Mouse (Mus musculus) neural tube, embryonic 11.5 days (tissue): Measurements from ENCODE around the gene Myrfl. TPM values are rescaled to one million over a fixed set of nuclear protein-coding genes. Genes with fewer than 3 reads are reported as not detected.

Experiments used
- ATAC-seq: fragments of 200-750 bp; cut with Nextera tagmentation; 2 replicates; pipeline ENCODE4 v1.8.0; 2017; ENCODE audit warnings: moderate number of reproducible peaks, mild to moderate bottlenecking, moderate TSS enrichment, moderate library complexity; ENCODE audit not compliant: insufficient read depth, low FRiP score, low TSS enrichment
- DNase-seq: peaks from one replicate; pipeline ENCODE4 v3.0.0-alpha.2; 2015; ENCODE audit warnings: low spot score
- H3K27ac ChIP-seq: fragments of 300-500 bp; sonication (generic); 2 replicates; pipeline ENCODE4 v1.5.1; 2014; ENCODE audit warnings: low read depth, mild to moderate bottlenecking, low read length
- H3K27me3 ChIP-seq: fragments of 300-500 bp; sonication (generic); 2 replicates; pipeline ENCODE4 v1.6.1; 2014; ENCODE audit warnings: mild to moderate bottlenecking, low read length, mixed read lengths; ENCODE audit not compliant: control insufficient read depth, insufficient read depth
- H3K36me3 ChIP-seq: fragments of 300-500 bp; sonication (generic); 2 replicates; pipeline ENCODE4 v1.6.1; 2014; ENCODE audit warnings: mild to moderate bottlenecking, low read length, moderate library complexity, mixed read lengths; ENCODE audit not compliant: control insufficient read depth, insufficient read depth
- H3K4me1 ChIP-seq: fragments of 300-500 bp; sonication (generic); 2 replicates; pipeline ENCODE4 v1.6.1; 2014; ENCODE audit warnings: low read length, mixed read lengths; ENCODE audit not compliant: control insufficient read depth, insufficient read depth
- H3K4me2 ChIP-seq: fragments of 300-500 bp; sonication (generic); 2 replicates; pipeline ENCODE4 v1.6.1; 2014; ENCODE audit warnings: low read depth, mild to moderate bottlenecking, moderate library complexity
- H3K4me3 ChIP-seq: fragments of 300-500 bp; sonication (generic); 2 replicates; pipeline ENCODE4 v1.5.1; 2014; ENCODE audit warnings: low read depth, low read length
- H3K9ac ChIP-seq: fragments of 300-500 bp; sonication (generic); 2 replicates; pipeline ENCODE4 v1.6.1; 2014; ENCODE audit warnings: mild to moderate bottlenecking, low read length
- H3K9me3 ChIP-seq: fragments of 300-500 bp; sonication (generic); 2 replicates; pipeline ENCODE4 v1.6.1; 2016; ENCODE audit warnings: low read length; ENCODE audit not compliant: control insufficient read depth
- WGBS: fragments of 180-500 bp; shearing (Covaris S2); extraction: QIAGEN DNeasy Blood & Tissue Kit; methylation state at CpG from one replicate; pipeline ENCODE4 v1.1.7; 2014; 5-methylcytosine and 5-hydroxymethylcytosine counted together
- polyA plus RNA-seq: library from polyadenylated mRNA; unstranded; fragments of >200 nt; fragmentation: Nextera tagmentation; extraction: Ambion mirVana; gene quantifications from 2 replicates; pipeline ENCODE4 v1.2.1, GENCODE M21; 2014

Myrfl gene
- polyA plus RNA-seq, 1 experiment from 2014 or later: 0.46 TPM

DNA sequence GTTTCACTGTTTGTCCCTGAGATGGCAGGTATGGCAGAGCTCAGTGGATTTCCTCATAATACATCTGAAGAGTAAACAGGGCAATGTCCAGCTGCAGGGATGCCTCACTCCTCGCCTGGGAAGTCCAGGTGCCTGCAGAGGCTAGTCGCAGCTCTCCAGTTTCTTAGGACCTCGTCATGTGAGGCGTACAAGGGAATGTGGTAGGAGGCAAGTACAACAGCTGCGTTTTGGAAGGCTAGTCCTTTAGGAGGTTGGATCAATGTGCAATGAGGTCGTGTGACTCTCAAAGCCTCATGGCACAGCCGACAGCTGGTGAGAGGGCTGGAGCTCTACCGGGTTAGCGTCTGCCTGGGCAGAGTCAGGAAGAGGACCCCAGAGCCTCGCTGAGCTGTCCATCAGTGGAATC, 7.8 kb upstream of the Myrfl start:
- no peak overlapping the region for H3K9ac ChIP-seq
- 89% methylated on average over 10 of the region's 10 CpGs for WGBS
- no peaks in the 10 kb centered on the region for H3K27me3 ChIP-seq

DNA sequence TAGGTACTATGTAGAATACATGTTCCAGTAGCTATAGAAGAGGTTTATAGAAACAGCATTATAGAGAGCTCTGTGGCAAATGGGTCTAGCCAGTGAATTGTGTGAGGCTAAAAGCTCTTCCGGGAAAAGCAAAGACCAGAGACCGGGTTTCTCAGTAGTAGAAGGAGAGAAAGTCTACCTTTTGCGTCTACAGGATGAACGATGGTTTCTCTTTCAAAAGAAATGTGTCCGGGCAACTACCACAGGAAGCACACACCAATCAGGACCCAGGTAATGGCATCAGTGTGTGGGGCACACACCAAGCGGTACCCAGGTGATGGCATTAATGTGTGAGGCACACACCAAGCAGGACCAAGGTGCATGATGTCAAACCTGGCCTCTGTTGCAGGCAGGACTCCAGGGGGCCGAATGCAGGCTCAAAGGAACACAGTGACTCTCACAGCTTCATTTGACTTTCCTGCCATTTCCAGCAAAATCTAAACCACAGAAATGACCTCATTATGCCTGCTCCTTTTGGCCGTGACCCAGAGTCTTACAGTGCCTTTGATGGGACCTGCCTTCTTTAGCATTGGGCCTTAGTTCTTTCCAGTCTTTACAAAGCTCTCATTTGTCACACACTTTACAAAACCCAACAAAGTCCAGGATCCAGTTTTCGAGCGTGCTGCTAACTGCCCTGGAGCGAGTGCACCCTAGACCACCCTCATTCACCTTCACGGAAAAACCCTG, 1.4 kb downstream of the Myrfl start:
- Histone ChIP-seq H3K9me3 (no peaks in the 10 kb centered on the region), H3K4me3 (no peak overlapping the region)
- WGBS: 94% methylated on average over 12 of the region's 12 CpGs

More for the DNA sequence above, 7.8 kb upstream of the Myrfl start:
- Histone ChIP-seq H3K27ac (no peak overlapping the region), H3K4me3 (no peak overlapping the region), H3K4me1 (no peaks in the 10 kb centered on the region), H3K4me2 (no peak overlapping the region), H3K9me3 (no peaks in the 10 kb centered on the region), H3K36me3 (peaks cover 7% of the 10 kb centered on the region)
- no peak for ATAC-seq
- DNase-seq: no peak

DNA sequence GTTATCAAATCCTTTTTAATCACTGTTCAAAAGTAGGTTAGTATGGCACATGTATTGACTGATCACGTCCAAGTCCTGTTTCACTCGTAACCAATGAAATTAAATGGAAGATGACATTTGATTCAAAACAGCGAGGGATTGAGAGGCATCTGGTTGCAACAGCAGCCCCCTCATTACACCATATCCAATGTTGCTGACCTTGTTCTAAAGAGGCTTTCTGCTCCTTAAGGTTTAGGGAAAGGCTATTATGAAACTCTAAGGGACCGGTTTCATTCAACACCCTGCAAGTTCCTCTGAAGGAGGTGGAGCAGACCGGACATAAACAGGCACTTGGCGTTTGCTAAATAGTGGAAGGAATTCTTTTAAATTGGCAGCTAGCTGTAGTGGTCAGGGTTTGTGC, 2.2 kb downstream of the Myrfl start:
- no peak overlapping the region for H3K27ac ChIP-seq
- H3K27me3 ChIP-seq: no peaks in the 10 kb centered on the region
- no peaks in the 10 kb centered on the region for H3K9me3 ChIP-seq
- H3K4me3 ChIP-seq: no peak overlapping the region
- no peak overlapping the region for H3K4me2 ChIP-seq
- no peak for ATAC-seq
- H3K9ac ChIP-seq: no peak overlapping the region
- H3K36me3 ChIP-seq: no peaks in the 10 kb centered on the region
- H3K4me1 ChIP-seq: no peaks in the 10 kb centered on the region
- DNase-seq: no peak
- 86% methylated on average over 6 of the region's 6 CpGs for WGBS

More for the DNA sequence above, 1.4 kb downstream of the Myrfl start:
- no peak for ATAC-seq
- Histone ChIP-seq H3K4me2 (no peak overlapping the region), H3K9ac (no peak overlapping the region), H3K4me1 (no peaks in the 10 kb centered on the region), H3K27ac (no peak overlapping the region), H3K36me3 (no peaks in the 10 kb centered on the region), H3K27me3 (no peaks in the 10 kb centered on the region)
- DNase-seq: no peak

DNA sequence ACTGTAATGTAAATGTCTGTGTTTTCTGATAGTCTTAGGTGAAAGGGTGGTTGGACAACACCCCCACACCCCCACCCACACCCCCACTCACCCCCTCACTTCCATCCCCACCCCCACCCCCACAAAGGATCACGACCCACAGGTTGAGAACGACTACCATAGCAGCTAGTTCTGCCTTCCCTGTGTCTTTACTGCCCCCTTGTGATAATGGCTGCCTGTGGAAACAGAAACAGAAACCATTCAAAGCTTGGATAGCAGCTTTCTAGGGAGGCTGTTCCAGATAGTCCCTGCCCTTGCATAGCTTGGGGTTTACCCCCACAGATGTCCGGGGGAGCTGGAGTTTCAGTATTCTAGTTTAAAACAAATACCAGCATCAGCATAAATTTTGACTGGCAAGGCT, 3.0 kb downstream of the Myrfl start:
- WGBS: 26% methylated on average over 3 of the region's 3 CpGs
- H3K9me3 ChIP-seq: no peaks in the 10 kb centered on the region

DNA sequence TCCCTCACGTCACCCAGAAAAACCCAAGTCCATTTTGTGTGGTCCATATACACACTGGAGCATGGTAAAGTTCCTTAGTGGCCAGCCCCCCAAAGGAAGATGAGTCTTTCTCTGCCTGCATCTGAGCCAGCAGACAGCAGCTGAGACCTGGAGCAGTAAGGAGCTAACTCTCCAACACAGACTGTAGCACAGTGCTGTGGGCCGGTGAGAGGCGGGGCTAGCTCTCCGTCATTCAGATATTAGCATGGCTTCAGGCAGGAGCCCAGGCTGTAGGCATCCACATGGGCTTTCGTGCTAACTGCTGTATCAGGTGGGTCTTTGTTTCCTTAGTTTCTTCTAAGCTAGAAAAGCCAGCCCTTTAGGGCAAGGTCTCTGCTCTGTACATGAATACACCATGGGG, 6.1 kb downstream of the Myrfl start:
- DNase-seq (peak; percentile 40), ATAC-seq (peak; percentile 67; the same call in 1 of the 2 replicates)
- WGBS: 51% methylated on average over 5 of the region's 5 CpGs
- H3K9me3 ChIP-seq: no peaks in the 10 kb centered on the region
- H3K27me3 ChIP-seq: no peaks in the 10 kb centered on the region
- H3K9ac ChIP-seq: no peak overlapping the region
- H3K4me3 ChIP-seq: no peak overlapping the region
- no peak overlapping the region for H3K4me2 ChIP-seq
- no peaks in the 10 kb centered on the region for H3K36me3 ChIP-seq
- H3K27ac ChIP-seq: no peak overlapping the region
- H3K4me1 ChIP-seq: no peaks in the 10 kb centered on the region

More for the DNA sequence above, 3.0 kb downstream of the Myrfl start:
- Histone ChIP-seq H3K4me2 (no peak overlapping the region), H3K4me3 (no peak overlapping the region), H3K36me3 (no peaks in the 10 kb centered on the region), H3K27me3 (no peaks in the 10 kb centered on the region), H3K27ac (no peak overlapping the region), H3K9ac (no peak overlapping the region), H3K4me1 (no peaks in the 10 kb centered on the region)
- ATAC-seq (no peak), DNase-seq (no peak)

DNA sequence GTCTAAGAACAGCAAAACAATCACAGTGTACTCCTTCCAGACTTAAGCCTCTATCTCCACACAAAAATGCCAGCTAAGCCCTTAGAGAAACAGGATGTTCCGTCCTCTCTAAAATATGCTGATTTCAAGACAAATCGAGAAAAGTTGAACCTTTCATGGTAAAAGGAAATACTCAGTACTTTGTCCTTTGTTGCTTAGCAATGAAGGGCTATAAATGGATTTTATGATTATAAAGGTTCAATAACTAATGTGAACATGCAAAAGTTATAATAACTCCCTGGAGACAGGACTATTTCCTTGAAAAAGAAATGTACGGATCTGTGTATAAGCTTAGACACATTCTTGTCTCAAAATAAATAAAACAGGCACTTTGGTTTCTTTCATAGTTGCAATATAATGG, 12.2 kb downstream of the Myrfl start:
- WGBS: 92% methylated on average over 3 of the region's 3 CpGs
- no peak overlapping the region for H3K27ac ChIP-seq
- H3K36me3 ChIP-seq: no peaks in the 10 kb centered on the region
- H3K9me3 ChIP-seq: no peaks in the 10 kb centered on the region
- DNase-seq (no peak), ATAC-seq (no peak)
- H3K4me1 ChIP-seq: no peaks in the 10 kb centered on the region
- no peak overlapping the region for H3K4me2 ChIP-seq
- H3K27me3 ChIP-seq: no peaks in the 10 kb centered on the region
- no peak overlapping the region for H3K9ac ChIP-seq
- H3K4me3 ChIP-seq: no peak overlapping the region

DNA sequence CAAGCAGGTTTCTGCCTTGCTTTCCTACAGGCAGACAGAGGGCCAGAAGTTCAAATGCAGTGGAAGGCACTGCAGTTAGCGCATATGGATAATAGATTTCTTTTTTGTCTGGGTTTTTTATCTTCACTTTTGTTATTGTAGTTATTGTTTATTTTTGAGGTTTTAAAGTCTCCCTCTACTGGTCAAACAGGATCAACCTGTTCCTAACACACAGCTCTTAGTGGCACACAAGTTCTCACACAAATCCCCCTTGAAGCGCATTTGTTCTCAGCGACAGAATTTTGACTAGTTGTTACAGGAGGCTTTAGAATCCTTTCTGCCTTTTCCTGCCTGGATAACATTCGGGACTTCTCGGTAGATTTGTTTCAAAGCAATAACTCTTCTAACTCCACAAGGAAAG, 13.2 kb downstream of the Myrfl start:
- H3K4me1 ChIP-seq: no peaks in the 10 kb centered on the region
- WGBS: 71% methylated on average over 5 of the region's 5 CpGs
- no peaks in the 10 kb centered on the region for H3K9me3 ChIP-seq

DNA sequence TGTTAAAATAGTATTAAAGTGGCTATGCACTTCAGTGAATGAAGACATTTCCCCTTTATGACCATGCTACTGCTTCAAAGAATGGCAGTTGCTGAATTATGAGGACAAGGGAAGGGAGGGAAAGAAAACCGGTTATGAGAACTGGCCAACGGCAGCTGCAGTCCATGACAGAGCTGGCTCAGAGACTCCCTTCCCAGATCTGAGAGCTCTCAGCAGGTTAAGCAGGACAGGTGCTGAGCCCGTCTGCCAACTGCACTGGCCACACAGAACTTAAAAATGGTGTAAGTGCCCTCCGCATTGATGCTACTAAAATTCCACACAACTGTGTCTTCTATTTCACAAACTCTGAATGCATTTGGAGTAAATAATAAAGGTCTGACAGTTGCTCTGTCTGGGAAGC, 19.3 kb downstream of the Myrfl start:
- Histone ChIP-seq H3K36me3 (no peaks in the 10 kb centered on the region), H3K9me3 (no peaks in the 10 kb centered on the region), H3K27me3 (no peaks in the 10 kb centered on the region), H3K4me1 (no peaks in the 10 kb centered on the region), H3K9ac (no peak overlapping the region), H3K4me3 (no peak overlapping the region), H3K4me2 (no peak overlapping the region), H3K27ac (no peak overlapping the region)
- no peak for DNase-seq
- no peak for ATAC-seq
- 87% methylated on average over 4 of the region's 4 CpGs for WGBS

More for the DNA sequence above, 13.2 kb downstream of the Myrfl start:
- H3K4me3 ChIP-seq: no peak overlapping the region
- H3K27ac ChIP-seq: no peak overlapping the region
- DNase-seq (no peak), ATAC-seq (no peak)
- no peak overlapping the region for H3K4me2 ChIP-seq
- no peaks in the 10 kb centered on the region for H3K27me3 ChIP-seq
- no peak overlapping the region for H3K9ac ChIP-seq
- H3K36me3 ChIP-seq: no peaks in the 10 kb centered on the region

DNA sequence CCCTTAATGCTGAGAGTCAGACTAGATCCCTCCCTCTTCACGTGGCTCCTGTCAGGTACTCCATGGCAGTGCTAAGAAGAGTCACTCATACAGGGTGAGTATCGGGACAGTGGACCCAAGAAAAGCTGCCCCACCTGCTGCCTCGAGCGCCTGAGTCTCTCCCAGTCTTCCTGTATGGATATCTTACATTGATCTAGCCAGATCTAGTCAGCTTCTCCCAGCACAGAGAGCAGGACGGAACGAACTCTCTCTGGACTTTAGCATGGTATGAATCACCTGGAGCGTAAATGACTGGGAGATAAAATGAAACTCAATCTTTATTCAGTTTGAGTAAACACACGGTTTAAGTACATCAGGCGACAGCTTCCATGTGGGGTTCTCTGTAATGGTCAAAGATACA, 22.2 kb downstream of the Myrfl start:
- no peaks in the 10 kb centered on the region for H3K36me3 ChIP-seq
- no peak overlapping the region for H3K9ac ChIP-seq
- H3K9me3 ChIP-seq: no peaks in the 10 kb centered on the region
- no peaks in the 10 kb centered on the region for H3K27me3 ChIP-seq
- DNase-seq: no peak
- no peak for ATAC-seq
- H3K4me3 ChIP-seq: no peak overlapping the region
- no peak overlapping the region for H3K4me2 ChIP-seq
- 88% methylated on average over 9 of the region's 9 CpGs for WGBS
- no peaks in the 10 kb centered on the region for H3K4me1 ChIP-seq
- no peak overlapping the region for H3K27ac ChIP-seq
